Mouse (Mus musculus) layer of hippocampus, postnatal 25 days (tissue): ENCODE data around the gene Vdac2. TPM values are rescaled to one million over a fixed set of nuclear protein-coding genes. Genes with fewer than 3 reads are reported as not detected.
A peak's percentile ranks its signal among the peaks of the same experiment; 100 is the strongest.

ENCODE experiments used
- DNase-seq, 2 experiments: peaks; one replicate each; pipeline ENCODE4 v3.0.0; 2022; ENCODE audit warnings: mixed read lengths in 2 of 2, low spot score in 1 of 2; ENCODE audit errors: extremely low spot score in 1 of 2
- total RNA-seq, 2 experiments: library from RNA; stranded (reverse); gene quantifications; 2 replicates each; pipeline ENCODE4 v1.2.3; 2021

The Vdac2 gene
- 100 to 1,000 TPM; 218 to 242 TPM for total RNA-seq

- no peak for DNase-seq
These were observed at the start of gene Vdac2 for GRCm38 (mm10) chr14:21824938-21825337. Vdac2 (plus strand) TSS chr14:21825238.

- DNase-seq = no peak
These were observed 48.8 kb upstream of the Vdac2 start for GRCm38 (mm10) chr14:21776201-21776600.

- DNase-seq = no peak
These were observed 38.5 kb upstream of the Vdac2 start for GRCm38 (mm10) chr14:21786500-21786899.

- no peak for DNase-seq
These were observed 37.7 kb upstream of the Vdac2 start for GRCm38 (mm10) chr14:21787374-21787773.

DNA sequence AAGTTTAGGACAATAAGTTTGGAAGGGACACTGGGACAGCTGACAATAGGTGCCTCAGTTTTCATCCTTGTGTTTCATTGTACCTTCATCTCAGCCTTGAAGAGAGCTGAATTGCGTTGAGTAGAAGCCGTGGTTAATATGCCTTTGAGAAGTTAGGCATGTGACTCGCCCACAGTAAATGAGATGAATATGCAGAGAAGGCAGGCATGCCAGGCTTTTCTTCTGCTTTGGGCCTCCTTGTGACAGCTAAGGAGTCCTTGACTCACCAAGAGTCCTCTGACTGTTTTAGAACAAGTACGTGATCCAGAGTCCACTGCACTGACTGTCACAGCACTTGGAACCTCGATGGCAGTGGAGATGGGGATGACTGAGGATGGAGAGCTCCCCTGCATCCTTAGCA, 36.9 kb upstream of the Vdac2 start:
- DNase-seq = no peak

- DNase-seq = no peak
These were observed 34.3 kb upstream of the Vdac2 start for GRCm38 (mm10) chr14:21790585-21791251.

DNA sequence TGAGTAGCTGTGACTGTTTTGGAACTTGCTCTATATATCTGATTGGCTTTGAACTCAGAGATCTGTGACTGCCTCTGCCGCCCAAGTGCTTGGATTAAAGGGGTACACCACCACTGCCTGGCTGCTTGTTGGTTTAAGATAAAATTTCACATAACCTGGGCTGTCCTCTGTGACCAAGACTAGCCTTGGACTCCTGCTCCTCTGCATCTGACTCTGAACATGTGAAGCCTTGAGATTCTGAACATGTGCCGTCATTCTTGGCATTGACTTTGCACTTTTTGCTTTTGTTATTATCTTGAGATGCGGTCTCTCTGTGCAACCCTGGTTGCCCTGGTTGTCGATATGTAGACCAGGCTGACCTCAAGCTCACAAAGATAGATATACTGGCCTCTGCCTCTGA, 33.3 kb upstream of the Vdac2 start:
- DNase-seq = no peak

DNA sequence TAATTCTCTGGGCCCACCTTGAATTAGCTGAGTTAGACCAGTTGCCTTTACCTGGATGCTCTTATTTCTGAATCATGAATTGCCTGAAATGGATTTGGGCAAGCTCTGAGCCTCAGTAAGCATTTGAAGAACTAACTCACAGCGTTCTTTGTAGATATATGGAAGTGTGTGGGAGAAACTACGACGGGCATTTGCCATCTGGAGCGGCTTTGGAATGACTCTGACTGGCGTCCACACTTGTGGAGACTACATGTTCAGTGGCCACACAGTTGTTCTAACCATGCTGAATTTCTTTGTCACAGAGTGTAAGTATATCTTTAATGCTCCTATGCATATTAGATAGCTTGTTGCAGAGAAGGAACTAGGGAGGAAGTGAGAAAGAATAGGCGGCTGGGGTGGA, 32.8 kb upstream of the Vdac2 start:
- no peak for DNase-seq

DNA sequence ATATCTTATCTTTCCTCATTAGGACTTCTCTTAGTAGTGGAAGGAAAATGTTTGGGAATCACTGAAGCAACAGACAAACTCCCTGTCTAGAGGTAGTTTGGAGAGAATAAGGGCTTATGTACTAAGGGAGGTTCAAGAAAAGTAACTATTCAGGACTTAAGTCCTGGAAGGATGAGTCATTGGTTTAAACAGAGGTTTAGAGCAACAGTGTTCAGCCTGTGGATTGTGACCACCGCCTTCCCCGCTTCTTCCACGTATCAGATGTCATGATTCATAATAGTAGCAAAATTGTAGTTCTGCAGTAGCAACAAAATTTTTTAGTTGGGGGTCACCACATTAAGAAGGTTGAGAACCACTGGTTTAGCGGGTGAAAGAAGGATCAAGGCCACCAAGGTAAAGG, 24.4 kb upstream of the Vdac2 start:
- no peak for DNase-seq

DNA sequence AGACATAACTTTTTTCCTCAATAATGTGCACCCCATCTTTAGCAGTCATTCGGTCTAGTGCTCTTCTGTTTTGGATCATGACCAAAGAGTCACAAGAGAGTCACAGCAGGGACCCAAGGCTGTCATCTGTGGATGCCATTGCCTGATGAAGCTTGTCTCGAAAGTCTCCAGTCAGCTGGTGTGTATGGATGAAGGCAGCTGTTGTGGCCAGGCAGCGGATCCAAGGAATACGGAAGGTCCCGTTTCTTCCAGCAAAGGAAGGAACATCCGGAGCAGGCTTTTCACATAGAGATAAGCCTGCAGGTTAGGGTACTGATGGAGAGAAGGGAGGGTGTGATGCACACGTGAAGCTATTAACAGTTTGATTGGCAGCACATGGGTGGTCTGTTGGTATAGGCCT, 23.4 kb upstream of the Vdac2 start:
- DNase-seq = no peak

DNA sequence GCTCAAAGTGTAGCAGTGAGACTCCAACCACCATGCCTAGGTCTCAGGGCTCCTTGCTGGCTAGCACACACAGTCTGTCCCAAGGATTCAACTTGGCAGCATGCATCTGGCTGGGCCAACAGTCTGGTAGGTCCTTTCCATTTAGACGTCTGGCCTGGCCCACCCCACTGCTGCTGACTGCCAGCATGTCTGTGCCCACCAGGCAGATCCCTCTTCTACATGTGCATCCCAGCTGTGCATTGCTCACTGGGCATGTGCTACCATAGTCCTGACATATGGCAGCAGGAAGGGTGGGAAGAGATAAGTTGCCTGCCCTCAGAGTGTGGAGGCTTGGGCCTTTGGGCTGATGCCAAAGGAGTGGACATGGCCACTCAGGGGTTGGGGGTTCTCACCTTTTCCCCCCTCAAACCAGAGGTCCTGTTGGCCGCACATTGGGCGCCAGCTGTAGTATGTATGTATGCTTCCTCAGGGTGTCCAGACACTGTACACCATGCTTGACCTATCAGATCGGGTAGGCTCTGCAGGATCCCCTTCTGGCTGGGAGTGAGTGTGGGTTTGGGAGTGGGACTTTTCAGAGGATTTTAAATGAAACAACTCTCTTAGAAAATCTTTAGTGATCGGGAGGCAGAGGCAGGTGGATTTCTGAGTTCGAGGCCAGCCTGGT, 22.4 kb upstream of the Vdac2 start:
- no peak for DNase-seq

DNA sequence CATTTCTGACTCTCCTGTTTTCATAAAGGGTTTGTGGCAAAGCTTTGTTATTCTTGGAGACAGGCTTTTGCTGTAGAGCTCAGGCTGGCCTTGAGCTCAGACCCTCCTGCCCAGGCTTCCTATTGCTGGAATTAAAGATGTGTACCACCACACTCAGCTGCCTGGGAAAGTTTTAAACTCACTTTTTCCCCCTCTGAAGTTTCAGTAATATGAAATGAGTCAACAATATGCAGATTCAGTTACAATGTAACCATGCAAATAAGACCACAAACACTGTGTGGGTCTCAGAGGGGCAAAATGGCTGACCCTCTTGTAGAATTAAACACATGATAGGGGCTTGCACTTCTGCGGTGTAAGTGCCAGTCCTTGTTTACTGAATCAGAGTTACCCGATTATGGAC, 18.8 kb upstream of the Vdac2 start:
- no peak for DNase-seq

DNA sequence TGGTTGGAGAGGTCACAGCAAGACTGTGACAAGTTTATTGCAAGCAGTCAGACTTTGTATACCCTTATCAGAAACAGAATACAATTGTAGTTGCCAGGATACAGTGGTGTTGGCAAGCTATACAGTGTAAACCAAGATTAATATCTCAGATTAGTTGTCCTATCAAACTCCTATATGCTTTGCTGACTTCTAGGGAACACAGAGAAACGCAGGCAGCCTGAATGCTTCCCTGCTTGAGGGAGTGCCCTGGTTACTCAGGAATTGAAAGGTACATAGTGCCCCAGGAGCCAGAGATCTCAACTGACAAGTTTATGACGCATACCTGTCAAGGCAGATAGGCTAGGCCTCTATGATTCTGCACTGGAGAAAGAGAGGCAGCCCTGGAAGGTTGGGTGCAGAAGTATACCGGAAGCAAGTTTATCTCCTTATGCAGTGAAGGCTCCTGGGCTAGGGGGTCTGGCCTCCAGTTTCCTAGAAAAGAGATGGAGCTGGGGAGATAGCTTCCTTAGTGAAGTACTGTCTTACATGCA, 18.3 kb upstream of the Vdac2 start:
- no peak for DNase-seq

DNA sequence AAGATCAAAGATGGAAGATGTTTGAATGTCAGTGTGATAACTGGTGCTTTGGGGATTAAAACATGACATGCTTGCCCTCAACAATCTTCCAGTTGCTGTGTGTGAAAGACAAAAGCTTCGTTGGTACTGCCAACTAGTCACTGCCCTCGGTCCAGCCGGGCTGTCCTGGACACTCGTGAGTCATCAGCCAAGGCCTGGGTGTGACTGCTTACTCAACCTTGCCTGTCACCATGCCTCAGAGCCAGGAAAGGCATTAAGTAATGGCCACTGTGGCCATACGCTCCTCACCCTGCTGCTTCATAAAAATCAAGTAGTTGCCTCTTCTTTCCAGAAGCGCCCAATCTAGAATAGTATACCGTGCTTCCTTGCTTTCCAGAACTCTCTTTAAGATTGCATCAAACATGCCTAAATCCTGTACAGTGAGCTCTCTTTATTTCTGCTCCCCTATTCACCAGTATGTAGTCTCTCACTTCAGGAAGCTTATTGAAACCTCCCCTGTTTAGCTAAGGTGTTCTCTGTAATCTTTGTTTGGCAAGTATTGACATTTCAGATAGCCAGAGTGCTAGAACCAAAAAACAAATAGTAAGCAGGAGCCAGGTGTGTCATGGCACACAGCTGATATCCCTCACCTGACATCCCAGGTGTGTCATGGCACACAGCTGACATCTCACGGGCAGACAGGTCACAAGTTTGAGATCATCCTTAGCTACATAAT, 16.7 kb upstream of the Vdac2 start:
- DNase-seq = no peak

GRCm38 (mm10) chr14:21809418-21809817, 15.6 kb upstream of the Vdac2 start:
- DNase-seq = no peak

- no peak for DNase-seq
These were observed 13.7 kb upstream of the Vdac2 start for GRCm38 (mm10) chr14:21811301-21811700.

- no peak for DNase-seq
These were observed 13.2 kb upstream of the Vdac2 start for GRCm38 (mm10) chr14:21811744-21812393.

- peak in 1 of 2 experiments; percentile 63 for DNase-seq
These were observed 12.4 kb upstream of the Vdac2 start for GRCm38 (mm10) chr14:21812590-21813162.

DNA sequence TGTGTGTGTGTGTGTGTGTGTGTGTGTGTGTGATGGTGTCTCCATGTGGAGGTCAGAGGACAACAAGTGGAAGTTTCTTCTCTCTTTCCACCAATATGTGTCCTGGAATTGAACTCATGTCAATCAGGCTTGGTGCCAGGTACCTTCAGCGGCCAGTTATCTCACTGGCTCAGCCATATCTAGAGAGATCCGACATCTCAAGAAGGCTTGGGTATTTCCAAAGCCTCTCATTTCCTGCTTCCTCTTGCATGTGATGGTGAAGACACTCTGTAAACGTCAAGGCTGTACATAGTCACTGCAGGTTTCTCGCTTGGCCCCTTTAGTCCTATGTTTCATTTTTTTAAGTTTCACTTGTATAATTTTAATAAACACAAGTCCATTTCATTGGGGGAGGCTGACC, 11.8 kb upstream of the Vdac2 start:
- DNase-seq = no peak

GRCm38 (mm10) chr14:21813847-21814246, 11.2 kb upstream of the Vdac2 start:
- no peak for DNase-seq

GRCm38 (mm10) chr14:21814606-21815005, 10.4 kb upstream of the Vdac2 start:
- no peak for DNase-seq
